Mouse (Mus musculus) forelimb bud, embryonic 11.5 days (tissue): ENCODE results near the gene Vmn2r39.
"Not testable (repeated sequence)": the region's sequence is repeated elsewhere in the genome, so short reads cannot be mapped to it uniquely, and the experiment has no call there.

Source experiments
- DNase-seq: peaks from one replicate; pipeline ENCODE4 v3.0.0-alpha.2; 2012; ENCODE audit warnings: low read depth, low spot score

Vmn2r39 gene

GRCm38 (mm10) chr7:9030698-9031097 is at the start of gene Vmn2r39:
Vmn2r39 (minus strand) TSS chr7:9030798.
- not testable (repeated sequence) for DNase-seq

GRCm38 (mm10) chr7:9065353-9065752 is 34.8 kb upstream of the Vmn2r39 start:
- not testable (repeated sequence) for DNase-seq
